Mouse (Mus musculus) layer of hippocampus, adult 9-11 months (tissue): ENCODE measurements around the gene Dpp4.
A peak's percentile ranks its signal among the peaks of the same experiment; 100 is the strongest.

Experiments used
- DNase-seq: peaks from one replicate; pipeline ENCODE4 v3.0.0; 2022

Gene Dpp4

DNA sequence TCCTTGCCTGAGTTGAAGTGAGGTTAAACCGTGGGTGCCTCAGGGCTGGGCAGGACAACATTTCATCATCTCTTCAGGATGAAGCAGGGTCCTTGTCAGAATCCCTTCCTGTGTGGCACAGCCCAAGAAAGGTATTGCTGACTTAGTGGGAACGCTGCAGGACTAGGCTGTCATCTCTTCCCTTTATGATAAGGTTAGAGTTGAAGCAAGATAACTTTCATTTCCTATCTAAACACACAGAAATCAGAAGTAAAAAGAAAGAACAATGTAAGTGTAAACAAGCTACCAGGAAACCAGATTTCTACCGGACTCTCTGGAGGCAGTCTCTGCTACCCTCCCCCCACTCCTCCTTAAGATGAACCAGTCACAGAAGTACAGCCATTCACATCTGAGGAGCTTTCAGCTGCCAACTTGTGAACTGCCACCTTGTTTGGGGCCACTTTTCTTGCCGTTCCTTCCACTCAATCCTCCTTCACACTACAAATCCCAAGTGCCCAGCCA, 3.3 kb downstream of the Dpp4 start:
- no peak for DNase-seq

- no peak for DNase-seq
Measured at GRCm38 (mm10) chr2:62408216-62408615, 3.8 kb downstream of the Dpp4 start.

DNA sequence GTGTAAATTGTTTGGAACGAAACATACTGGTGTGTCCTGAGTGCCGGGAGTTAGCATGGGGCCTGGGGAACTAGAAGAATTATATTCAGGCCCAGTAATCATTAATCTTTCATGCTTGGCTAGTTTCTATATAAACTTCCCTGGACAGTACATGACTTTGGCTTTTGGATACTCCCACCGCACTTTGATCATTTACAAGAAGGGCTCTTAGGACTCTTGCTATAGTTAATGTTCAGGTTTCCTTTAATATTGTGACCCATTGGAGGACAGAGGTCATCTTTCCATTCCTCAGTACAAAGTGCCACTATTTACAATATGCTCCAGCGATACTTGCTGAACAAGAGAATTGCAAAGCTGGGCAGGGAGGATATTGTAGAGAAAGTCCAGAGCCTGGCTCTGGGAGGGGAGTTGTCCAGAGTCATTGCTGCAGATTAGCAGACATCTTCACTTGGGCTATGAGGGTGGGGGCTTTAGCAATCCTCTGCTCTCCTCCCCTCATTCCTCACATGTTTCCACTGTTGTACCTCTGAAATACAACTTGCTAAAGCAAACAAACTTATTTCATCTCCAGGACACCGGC, 8.4 kb downstream of the Dpp4 start:
- DNase-seq: no peak

DNA sequence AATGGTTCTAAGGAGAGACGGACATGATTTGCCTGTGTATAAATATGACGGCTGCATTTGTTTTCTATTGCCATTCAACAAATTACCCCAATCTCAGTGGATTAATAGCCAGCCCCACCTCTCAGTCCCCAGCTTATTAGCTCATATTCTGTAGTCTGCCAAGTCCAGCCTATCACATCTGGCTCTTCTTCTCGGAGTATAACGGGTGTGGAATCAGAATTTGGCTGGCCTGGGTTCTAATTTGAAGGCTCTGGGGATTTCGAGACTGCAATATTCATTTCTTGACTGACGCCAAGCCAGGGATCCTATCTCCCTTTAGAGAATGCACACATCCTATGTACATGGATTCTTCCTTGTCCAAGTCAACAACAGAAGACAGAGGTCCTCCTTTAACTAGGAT, 11.0 kb downstream of the Dpp4 start:
- DNase-seq: no peak

- no peak for DNase-seq
Measured at GRCm38 (mm10) chr2:62399832-62400231, 12.2 kb downstream of the Dpp4 start.

GRCm38 (mm10) chr2:62399361-62399760, 12.7 kb downstream of the Dpp4 start:
- DNase-seq: no peak

- no peak for DNase-seq
Measured at GRCm38 (mm10) chr2:62398115-62398875, 13.7 kb downstream of the Dpp4 start.

DNA sequence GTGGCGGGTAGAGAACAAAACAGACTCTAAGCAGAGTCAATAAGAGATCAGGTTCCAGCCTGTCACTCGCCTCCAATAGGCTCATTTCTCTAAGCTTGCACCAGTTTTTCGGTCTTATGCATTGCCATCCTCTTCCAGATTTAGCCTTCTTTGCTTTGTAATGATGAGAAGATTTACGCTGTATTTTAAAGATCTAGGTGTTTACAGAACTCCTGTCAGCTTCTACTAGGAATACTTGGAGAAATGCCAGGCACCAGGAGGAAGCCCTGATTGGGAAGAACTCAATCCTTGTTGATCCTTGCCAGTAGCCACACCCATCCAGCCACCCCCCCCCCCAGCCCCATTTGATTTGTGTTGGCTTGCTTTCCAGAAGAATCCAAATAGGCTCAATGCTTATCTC, 14.4 kb downstream of the Dpp4 start:
- no peak for DNase-seq

DNA sequence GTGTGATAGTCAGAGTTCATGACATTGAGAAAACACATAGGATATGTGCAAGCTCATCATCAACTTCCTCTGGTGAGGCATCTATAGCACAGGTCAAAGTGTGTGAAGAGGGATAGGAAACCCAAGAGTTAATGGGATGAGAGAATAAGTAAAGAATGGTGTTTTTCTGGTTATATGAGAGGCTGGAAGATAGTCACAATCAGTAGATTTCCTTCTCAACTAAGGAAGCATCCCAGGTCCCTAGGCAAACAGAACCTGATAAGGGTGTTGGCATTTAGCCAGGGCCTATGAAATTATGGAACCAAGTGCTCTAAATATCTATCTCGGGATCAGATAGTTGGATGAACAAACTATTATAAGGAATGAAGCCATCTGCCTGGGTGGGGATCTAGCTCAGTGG, 15.2 kb downstream of the Dpp4 start:
- DNase-seq: no peak

DNA sequence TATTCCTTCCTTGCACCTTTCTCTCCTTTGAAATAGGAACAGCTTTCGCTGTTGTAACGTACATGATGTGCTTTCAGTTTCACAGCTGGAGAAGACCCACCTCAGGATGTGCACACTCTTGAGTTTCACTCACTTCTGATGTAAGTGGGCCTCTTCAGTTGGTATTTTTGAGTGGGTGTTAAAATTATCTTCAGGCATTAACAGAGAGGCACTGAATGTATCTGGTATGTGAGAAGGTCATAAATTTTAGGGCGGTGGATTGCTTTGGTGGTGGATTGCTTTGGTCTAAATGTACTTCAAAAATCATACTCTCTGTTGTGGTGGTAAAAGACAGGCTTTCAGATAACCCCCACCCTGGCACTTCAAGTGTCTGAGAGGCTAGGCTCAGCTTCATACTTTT, 17.2 kb downstream of the Dpp4 start:
- no peak for DNase-seq

- DNase-seq: no peak
Measured at GRCm38 (mm10) chr2:62392098-62392497, 19.9 kb downstream of the Dpp4 start.

GRCm38 (mm10) chr2:62390961-62391461, 21.0 kb downstream of the Dpp4 start:
- DNase-seq: no peak

DNA sequence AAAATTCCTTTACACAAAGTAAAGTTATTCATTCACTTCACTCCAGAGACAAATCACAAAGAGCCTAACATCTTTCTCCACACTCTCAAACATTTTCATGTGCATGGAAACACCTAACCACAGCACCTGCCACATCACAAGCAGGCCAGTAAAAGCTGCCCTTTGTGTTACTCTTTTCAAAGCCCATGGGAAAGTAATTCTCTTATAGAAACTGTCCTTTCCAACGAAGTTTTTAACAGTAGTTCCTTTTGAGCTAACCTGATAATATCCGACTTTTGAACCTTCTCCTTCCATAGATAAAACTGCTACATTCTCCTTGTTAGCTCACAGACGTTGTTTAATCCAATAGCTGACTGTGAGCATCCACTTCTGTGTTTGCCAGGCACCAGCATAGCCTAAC, 21.7 kb downstream of the Dpp4 start:
- DNase-seq: no peak

DNA sequence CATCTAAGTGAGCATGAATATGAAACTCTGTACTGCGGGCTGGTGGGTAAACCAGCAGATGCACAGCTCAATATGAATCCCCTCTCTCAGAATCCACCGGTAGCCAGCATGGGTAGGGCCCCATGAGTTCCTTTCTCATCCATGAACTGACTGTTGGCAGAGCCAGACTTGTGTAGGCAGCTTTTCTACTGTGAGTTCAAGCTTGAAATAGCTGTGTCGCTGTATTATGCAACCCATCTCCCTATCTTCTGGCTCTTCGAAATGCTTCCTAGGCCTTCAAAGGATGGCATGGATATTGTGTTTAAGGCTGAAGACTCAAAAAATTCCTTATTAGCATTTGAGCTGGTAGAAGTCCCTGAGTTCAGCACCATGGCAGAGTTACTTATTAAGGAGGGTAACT, 23.2 kb downstream of the Dpp4 start:
- DNase-seq: peak; percentile 17

- no peak for DNase-seq
Measured at GRCm38 (mm10) chr2:62383196-62383595, 28.8 kb downstream of the Dpp4 start.

- DNase-seq: no peak
Measured at GRCm38 (mm10) chr2:62382440-62382839, 29.6 kb downstream of the Dpp4 start.

DNA sequence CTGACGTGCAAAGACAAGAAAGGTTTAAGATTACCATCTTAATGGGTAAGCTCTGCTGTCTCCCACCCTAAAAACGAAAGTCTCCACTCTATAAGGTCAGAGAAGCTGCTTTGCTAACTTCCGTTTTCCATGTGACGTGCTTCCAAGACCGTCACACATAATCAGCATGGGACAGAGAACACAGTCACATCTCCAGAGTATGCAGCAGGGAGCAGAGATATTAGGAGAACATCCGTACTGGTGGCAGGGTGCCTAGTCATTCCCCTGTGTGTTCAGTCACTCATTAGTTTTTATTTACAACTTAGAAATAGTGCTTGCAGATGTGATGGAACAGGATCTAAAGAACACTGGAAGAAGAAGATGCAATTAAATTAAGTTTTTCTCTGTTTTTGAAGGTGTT, 30.3 kb downstream of the Dpp4 start:
- no peak for DNase-seq

GRCm38 (mm10) chr2:62373692-62374091, 38.3 kb downstream of the Dpp4 start:
- no peak for DNase-seq

GRCm38 (mm10) chr2:62370048-62370447, 42.0 kb downstream of the Dpp4 start:
- DNase-seq: no peak

DNA sequence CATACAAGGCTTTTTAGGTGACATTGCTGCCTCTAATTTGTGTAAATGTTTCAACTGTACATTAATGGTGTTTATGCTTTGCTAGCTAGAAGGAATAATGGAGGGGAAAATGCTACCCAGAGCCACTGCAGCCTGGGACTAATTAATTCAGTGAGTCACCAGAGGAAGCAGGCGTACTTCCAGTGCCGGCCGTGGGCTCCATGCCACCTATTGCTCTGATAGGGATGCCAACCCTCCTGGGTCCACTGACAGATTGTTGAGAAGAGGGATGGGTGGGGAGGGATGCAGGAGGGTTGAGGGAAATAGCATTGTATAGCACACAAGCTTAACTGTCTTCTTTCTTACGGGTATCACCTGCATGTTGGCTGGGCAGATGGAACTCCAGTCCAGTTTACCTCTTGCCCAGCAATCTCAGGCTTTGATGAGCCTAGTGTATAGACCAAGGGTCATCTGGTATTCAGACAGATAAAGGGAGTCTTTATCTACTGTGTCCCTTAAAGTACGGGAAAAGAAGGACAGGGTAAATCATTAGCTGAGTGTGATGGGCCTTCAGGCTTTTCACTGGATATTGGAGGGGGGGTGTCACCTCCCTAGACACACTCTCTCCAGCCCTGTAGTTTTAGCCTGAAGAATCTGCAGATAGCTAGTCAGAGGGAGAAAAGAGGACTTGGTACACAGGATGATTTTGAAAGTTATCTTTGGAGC, 43.5 kb downstream of the Dpp4 start:
- peak; percentile 39 for DNase-seq

GRCm38 (mm10) chr2:62363606-62364005, 48.4 kb downstream of the Dpp4 start:
- no peak for DNase-seq

GRCm38 (mm10) chr2:62362211-62362610, 49.8 kb downstream of the Dpp4 start:
- DNase-seq: no peak

- DNase-seq: no peak
Measured at GRCm38 (mm10) chr2:62361514-62361913, 50.5 kb downstream of the Dpp4 start.

- DNase-seq: no peak
Measured at GRCm38 (mm10) chr2:62360872-62361271, 51.2 kb downstream of the Dpp4 start.
